Mouse (Mus musculus): ENCODE measurements around the gene Tns3.

DNA sequence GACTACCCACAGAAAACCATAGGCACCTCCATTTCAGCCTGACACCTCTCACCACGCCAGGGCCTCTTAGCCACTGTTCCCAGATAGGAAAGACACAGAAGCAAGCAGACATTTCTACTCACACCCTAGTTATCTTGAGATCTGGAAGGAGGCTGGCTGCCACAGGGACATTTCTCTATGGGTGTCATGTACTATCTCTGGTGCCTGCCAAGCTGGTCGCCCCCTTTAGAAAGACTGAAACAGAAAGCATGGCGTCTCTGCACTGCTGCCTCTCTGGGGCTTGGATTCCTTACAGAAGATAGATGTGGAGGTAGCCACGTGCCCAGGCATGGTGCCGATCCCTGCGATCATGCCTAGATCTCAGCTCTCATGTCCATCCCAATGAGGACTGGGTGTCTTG lies 182.8 kb downstream of the Tns3 start:
- TF ChIP-seq CEBPB (IDR thresholded peaks at IDR 0.05; ENCODE audit: insufficient read depth, poor library complexity, severe bottlenecking) (no peak), MAX (IDR thresholded peaks at IDR 0.05; ENCODE audit: low read depth) (no peak), TCF12 (IDR thresholded peaks at IDR 0.05; ENCODE audit: insufficient read depth, poor library complexity, severe bottlenecking) (no peak), POLR2AphosphoS2 (IDR thresholded peaks at IDR 0.05; ENCODE audit: insufficient read length, low read depth) (no peak), POLR2A (IDR thresholded peaks at IDR 0.05; ENCODE audit: insufficient read length, low read depth) (no peak), SRF (IDR thresholded peaks at IDR 0.05; ENCODE audit: control insufficient read depth, insufficient read length, low read depth) (no peak), E2F4 (IDR thresholded peaks at IDR 0.05; ENCODE audit: insufficient read depth) (no peak), MYOD1 (IDR thresholded peaks at IDR 0.05; ENCODE audit: control insufficient read depth in 1 of 3, insufficient read length in 2 of 3, low read depth in 2 of 3) (no peak), USF1 (IDR thresholded peaks at IDR 0.05; ENCODE audit: low read depth) (no peak), MYOG (IDR thresholded peaks at IDR 0.05; ENCODE audit: control insufficient read depth in 1 of 3, insufficient read depth in 1 of 3, insufficient read length in 2 of 3, low read depth in 2 of 3) (no peak), REST (IDR thresholded peaks at IDR 0.05; ENCODE audit: insufficient read depth, insufficient read length) (no peak)
